Mouse (Mus musculus) large intestine, adult 2 months (tissue): ENCODE data around the gene Strn3. TPM values are rescaled to one million over a fixed set of nuclear protein-coding genes. Genes with fewer than 3 reads are reported as not detected.

Source experiments
- DNase-seq: peaks from one replicate; pipeline ENCODE4 v3.0.0-alpha.2; 2012; ENCODE audit warnings: low read depth, low spot score
- WGBS: fragments of 180-500 bp; shearing (Covaris S2); methylation state at CpG from one replicate; pipeline ENCODE4 v1.1.7; 2018; 5-methylcytosine and 5-hydroxymethylcytosine counted together
- polyA plus RNA-seq: library from polyadenylated mRNA; depleted of rRNA; stranded (reverse); fragments of >200 nt; gene quantifications from 2 replicates; pipeline ENCODE4 v1.2.3, GENCODE M21; 2012; rRNA removed

Gene Strn3
- 6.5 and 8.7 TPM in 2 replicates for polyA plus RNA-seq

GRCm38 (mm10) chr12:51691845-51692632 is at the start of gene Strn3:
Strn3 (minus strand) TSS chr12:51691897.
- peak; percentile 93 for DNase-seq
- under 1% methylated on average over 49 of the region's 56 CpGs for WGBS

GRCm38 (mm10) chr12:51736807-51737206 is 45.1 kb upstream of the Strn3 start:
- 63% methylated on average over 1 of the region's 1 CpGs for WGBS
- DNase-seq = no peak

GRCm38 (mm10) chr12:51736381-51736780 is 44.7 kb upstream of the Strn3 start:
- WGBS = 63% methylated on average over 3 of the region's 3 CpGs
- DNase-seq = no peak

DNA sequence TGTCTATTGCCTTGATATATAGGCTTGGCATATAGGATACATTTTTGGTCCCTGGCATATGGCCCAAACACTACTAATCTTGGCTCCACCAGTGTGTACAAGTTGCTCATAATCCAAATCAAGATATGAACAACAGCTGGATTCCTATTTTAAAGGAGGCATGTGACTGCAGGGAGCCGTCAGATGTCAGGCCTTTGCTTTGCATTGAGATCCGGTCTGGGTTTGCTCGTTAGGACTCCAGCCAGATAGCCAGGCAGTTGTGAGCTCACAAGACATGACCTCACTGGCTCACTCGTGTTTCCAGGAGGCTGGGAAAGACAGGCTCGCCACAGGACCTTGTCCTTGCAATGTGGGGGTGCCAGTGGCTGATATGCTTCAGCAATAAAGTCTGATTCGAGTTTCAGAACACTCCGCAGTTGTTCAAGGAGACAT is 44.2 kb upstream of the Strn3 start:
- DNase-seq = no peak

GRCm38 (mm10) chr12:51734605-51735211 is 43.0 kb upstream of the Strn3 start:
- 45% methylated on average over 14 of the region's 14 CpGs for WGBS
- DNase-seq = no peak

More for the DNA sequence above, 44.2 kb upstream of the Strn3 start:
- 22% methylated on average over 7 of the region's 7 CpGs for WGBS

DNA sequence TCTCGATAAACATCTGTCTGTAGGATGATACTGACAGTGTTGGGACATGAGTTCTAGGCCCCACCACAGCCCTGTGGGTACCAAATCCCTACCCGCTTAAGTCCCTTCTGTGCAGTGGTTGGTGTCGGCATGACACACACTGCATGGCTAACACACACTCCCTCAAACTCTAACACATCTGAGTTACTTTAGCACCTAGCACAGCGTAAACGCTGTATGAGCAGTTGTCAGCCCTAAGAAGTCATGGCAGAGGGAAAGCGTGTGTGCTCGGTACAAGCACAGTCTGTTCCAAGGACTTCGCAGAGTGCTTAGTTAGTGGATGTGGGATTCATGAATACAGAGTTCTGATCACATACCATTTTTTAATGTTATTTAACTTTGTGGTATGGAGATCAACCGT is 38.1 kb upstream of the Strn3 start:
- WGBS = 95% methylated on average over 9 of the region's 9 CpGs
- DNase-seq = no peak

- no peak for DNase-seq
Observed at GRCm38 (mm10) chr12:51729058-51729457, 37.4 kb upstream of the Strn3 start.

GRCm38 (mm10) chr12:51721836-51722235 is 30.1 kb upstream of the Strn3 start:
- 61% methylated on average over 8 of the region's 8 CpGs for WGBS

More at GRCm38 (mm10) chr12:51729058-51729457, 37.4 kb upstream of the Strn3 start:
- WGBS = 54% methylated on average over 11 of the region's 11 CpGs

DNA sequence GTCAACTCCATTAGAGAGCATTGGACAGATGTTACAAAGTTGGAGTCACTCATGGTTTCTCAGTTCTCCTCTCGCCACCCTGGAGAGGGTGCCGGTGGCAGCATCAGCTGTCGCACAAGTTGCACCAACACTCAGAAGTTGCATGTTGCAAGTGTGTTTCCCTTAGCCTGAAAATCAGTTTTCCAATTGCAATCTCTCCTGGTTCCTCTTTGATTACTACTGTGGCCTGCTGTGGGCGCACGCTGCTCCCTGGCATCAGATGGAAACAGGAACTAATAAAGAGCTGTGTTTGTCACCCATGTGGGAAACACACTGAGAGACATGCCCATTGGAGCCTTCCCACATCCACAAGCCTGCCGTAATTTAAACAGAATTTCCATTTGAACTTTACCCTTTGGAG is 26.9 kb upstream of the Strn3 start:
- 89% methylated on average over 6 of the region's 6 CpGs for WGBS
- DNase-seq = no peak

More at GRCm38 (mm10) chr12:51721836-51722235, 30.1 kb upstream of the Strn3 start:
- DNase-seq = no peak

DNA sequence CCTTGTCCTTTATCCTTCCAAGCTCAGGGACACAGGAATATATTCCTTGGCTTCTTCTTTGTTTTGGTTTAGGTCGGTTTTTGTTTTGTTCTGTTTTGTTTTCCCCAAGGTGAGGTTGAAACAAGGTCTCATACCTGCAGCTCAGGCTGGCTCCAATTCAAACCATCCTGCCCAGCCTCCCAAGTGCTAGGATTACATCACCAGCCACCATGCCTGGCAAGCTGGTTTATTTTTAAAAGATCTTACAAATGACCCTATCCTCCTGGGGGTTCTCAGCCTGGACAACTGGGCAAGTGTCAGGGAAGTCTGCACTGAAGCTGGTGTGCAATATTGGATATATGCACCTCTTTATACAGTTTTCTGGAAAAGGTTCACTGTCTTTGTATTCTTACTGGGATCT is 21.0 kb upstream of the Strn3 start:
- DNase-seq = no peak
- 70% methylated on average over 1 of the region's 1 CpGs for WGBS

DNA sequence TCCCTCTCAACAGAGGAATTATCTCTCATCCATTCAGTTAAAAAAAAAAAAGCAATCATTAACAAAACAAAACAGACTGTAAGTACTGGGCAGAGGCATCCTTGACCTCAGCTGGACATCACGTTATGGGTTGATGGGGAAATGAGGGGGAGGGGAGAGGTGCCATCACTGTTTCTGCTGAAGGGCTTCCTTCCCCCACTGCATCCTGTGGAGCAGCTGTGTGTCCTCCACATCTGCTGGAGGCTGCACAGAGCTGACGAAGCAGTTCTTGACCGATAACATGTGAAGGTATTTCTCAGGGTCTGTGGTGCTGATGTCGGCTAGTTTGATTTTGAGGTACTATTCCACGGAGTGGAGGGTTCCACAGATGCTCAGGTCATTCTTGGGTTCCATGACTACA is 18.5 kb upstream of the Strn3 start:
- DNase-seq = no peak
- WGBS = 76% methylated on average over 5 of the region's 5 CpGs

- WGBS = 77% methylated on average over 3 of the region's 3 CpGs
- no peak for DNase-seq
Observed at GRCm38 (mm10) chr12:51709741-51710140, 18.0 kb upstream of the Strn3 start.

- no peak for DNase-seq
- 76% methylated on average over 14 of the region's 14 CpGs for WGBS
Observed at GRCm38 (mm10) chr12:51708941-51709686, 17.4 kb upstream of the Strn3 start.

DNA sequence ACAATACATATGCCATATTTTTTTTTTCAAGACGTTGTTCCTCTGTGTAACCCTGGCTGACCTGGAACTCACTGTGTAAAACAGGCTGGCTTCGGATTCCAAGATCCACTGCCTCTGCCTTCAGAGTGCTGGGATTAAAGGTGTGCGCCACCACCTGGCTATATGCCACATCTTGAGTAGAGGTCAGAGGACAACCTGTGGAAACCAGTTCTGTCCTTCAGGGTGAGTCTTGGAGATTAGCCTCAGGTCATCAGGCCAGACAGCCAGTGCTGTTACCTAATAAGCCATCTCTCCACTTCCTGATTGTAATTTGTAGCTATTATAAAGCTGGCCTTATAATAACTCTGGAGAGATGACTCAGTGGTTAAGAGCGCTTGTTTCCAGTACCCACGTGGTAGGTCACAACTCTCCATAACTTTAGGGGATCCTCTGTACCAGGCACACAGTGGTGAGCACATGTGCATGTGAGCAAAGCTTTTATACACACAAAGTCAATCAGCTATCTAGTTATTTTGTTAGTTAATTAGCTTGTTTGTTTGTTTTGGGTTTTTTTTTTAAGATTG is 15.1 kb upstream of the Strn3 start:
- WGBS = 66% methylated on average over 5 of the region's 5 CpGs
- no peak for DNase-seq

- no peak for DNase-seq
- 61% methylated on average over 12 of the region's 12 CpGs for WGBS
Observed at GRCm38 (mm10) chr12:51705778-51706177, 14.1 kb upstream of the Strn3 start.

- WGBS = 85% methylated on average over 7 of the region's 7 CpGs
- no peak for DNase-seq
Observed at GRCm38 (mm10) chr12:51704572-51704971, 12.9 kb upstream of the Strn3 start.

- WGBS = 87% methylated on average over 1 of the region's 1 CpGs
- no peak for DNase-seq
Observed at GRCm38 (mm10) chr12:51703859-51704258, 12.2 kb upstream of the Strn3 start.

DNA sequence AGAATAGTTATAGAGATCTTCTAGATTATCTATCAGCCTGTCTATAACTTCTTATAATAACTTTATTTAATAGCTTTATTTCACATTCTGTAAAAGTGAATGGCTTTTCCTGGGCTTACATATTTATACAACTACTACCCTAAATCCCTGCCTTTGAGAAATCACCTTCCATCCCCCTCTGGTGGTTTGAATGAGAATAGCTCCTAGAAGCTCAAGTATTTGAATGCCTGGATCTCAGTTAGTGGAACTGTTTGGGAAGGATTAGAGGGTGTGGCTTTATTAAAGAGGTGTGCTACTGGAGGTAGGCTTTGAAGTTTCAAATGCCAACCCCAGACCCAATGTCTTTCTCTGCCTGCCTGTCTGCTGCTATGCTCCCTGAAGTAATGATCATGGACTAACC is 10.0 kb upstream of the Strn3 start:
- DNase-seq = no peak

DNA sequence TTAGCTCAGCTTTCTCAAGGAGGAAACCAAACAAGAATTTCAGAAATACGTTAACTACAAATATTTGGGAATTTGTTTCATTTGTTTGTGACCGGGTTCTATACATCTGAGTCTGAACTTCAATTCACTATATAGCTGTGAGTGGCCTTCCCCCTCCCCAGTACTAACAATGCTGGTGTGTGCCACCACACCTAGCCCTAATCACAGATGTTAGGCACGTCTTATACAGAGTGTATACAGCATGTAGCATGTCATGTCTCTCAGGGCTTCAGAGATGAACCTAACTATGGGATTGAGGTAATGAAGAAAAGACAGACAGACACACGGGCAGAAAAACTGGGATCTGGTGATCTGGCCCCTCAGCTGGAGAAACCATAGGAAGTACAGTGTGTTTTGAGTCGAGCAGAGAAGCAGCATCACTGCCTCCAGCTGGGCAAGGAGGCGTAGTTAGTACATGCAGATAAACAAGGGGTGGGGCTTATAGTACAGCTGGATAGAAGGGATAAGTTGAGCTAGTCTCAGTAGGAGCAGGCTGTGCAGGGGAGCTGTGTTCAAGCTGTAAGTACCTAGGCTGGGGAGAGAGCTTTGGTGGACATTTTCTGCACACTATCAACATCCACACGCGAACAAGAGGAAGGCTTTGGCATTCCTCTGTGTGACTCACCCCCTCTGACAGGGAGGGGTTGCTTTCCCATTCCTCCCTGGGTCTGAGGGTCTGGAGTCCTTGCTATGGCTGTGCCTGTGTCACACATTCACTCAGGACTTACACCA is 8.1 kb upstream of the Strn3 start:
- WGBS = 55% methylated on average over 8 of the region's 8 CpGs
- no peak for DNase-seq
